Mouse (Mus musculus) small intestine, adult 2 months (tissue): Measurements from ENCODE around the gene Stat6. TPM values are rescaled to one million over a fixed set of nuclear protein-coding genes. Genes with fewer than 3 reads are reported as not detected.
"Not testable (repeated sequence)": the region's sequence is repeated elsewhere in the genome, so short reads cannot be mapped to it uniquely, and the experiment has no call there.

ENCODE experiments used
- H3K27ac ChIP-seq: fragments of 200-500 bp; 2 replicates; pipeline ENCODE4 v1.5.1; 2012; ENCODE audit warnings: low read depth, low read length, control low read depth, inconsistent platforms; ENCODE audit not compliant: insufficient read depth
- H3K27me3 ChIP-seq: fragments of 200-500 bp; 2 replicates; pipeline ENCODE4 v1.6.1; 2012; ENCODE audit warnings: mild to moderate bottlenecking, moderate library complexity, low read length, inconsistent platforms; ENCODE audit not compliant: control insufficient read depth, insufficient read depth
- H3K36me3 ChIP-seq: fragments of 200-500 bp; 2 replicates; pipeline ENCODE4 v1.6.1; 2012; ENCODE audit warnings: mild to moderate bottlenecking, low read length, control low read depth, inconsistent platforms; ENCODE audit not compliant: control insufficient read depth, insufficient read depth
- H3K4me1 ChIP-seq: fragments of 200-500 bp; 2 replicates; pipeline ENCODE4 v1.6.1; 2012; ENCODE audit warnings: low read length, inconsistent platforms, mixed read lengths; ENCODE audit not compliant: control insufficient read depth, insufficient read depth, insufficient read length
- H3K4me3 ChIP-seq: fragments of 200-500 bp; 2 replicates; pipeline ENCODE4 v1.5.1; 2012; ENCODE audit warnings: low read depth, mild to moderate bottlenecking, control low read depth, inconsistent platforms, low read length, moderate library complexity
- CTCF ChIP-seq: fragments of 200-500 bp; IDR thresholded peaks from 2 replicates; pipeline ENCODE4 v1.5.1; 2012; ENCODE audit warnings: low read depth, mild to moderate bottlenecking, control low read depth, inconsistent platforms, low read length, moderate library complexity, mixed read lengths; ENCODE audit not compliant: insufficient replicate concordance, insufficient read length; ENCODE audit errors: extremely low read depth
- POLR2A ChIP-seq: fragments of 200-500 bp; IDR thresholded peaks from 2 replicates; pipeline ENCODE4 v1.6.1; 2012; ENCODE audit warnings: low read depth, mild to moderate bottlenecking, control low read depth, inconsistent platforms, low read length, moderate library complexity
- WGBS: fragments of 180-500 bp; shearing (Covaris S2); methylation state at CpG from one replicate; pipeline ENCODE4 v1.1.7; 2018; 5-methylcytosine and 5-hydroxymethylcytosine counted together
- polyA plus RNA-seq: library from polyadenylated mRNA; depleted of rRNA; stranded (reverse); fragments of >200 nt; gene quantifications from 2 replicates; pipeline ENCODE4 v1.2.3, GENCODE M21; 2012

The Stat6 gene
- polyA plus RNA-seq, 1 experiment, result 101 TPM

GRCm38 (mm10) chr10:127654970-127655579 lies 12.3 kb downstream of the Stat6 start:
- Histone ChIP-seq H3K27ac (peak overlapping the region; percentile 21; the same call in 1 of the 2 replicates), H3K4me3 (no peak overlapping the region), H3K4me1 (peaks cover 25% of the 10 kb centered on the region), H3K36me3 (peaks cover 75% of the 10 kb centered on the region), H3K27me3 (no peaks in the 10 kb centered on the region)
- WGBS, result 74% methylated on average over 16 of the region's 16 CpGs
- no peak for TF ChIP-seq CTCF
- TF ChIP-seq POLR2A, result no peak

GRCm38 (mm10) chr10:127657617-127658016 lies 14.8 kb downstream of the Stat6 start:
- WGBS, result 59% methylated on average over 6 of the region's 6 CpGs
- H3K4me3 ChIP-seq, H3K27me3 ChIP-seq: not testable (repeated sequence)
- H3K27ac ChIP-seq, result peak overlapping the region; percentile 62; the same call in 1 of the 2 replicates
- peaks cover 37% of the 10 kb centered on the region for H3K4me1 ChIP-seq
- H3K36me3 ChIP-seq, result peaks cover 56% of the 10 kb centered on the region

- TF ChIP-seq CTCF, result no peak
- no peak for TF ChIP-seq POLR2A
- H3K4me3 ChIP-seq, result peak overlapping the region; percentile 62
- no peaks in the 10 kb centered on the region for H3K27me3 ChIP-seq
- peak overlapping the region; percentile 65 for H3K27ac ChIP-seq
- peaks cover 42% of the 10 kb centered on the region for H3K4me1 ChIP-seq
- 21% methylated on average over 6 of the region's 6 CpGs for WGBS
- peaks cover 53% of the 10 kb centered on the region for H3K36me3 ChIP-seq
Measured at GRCm38 (mm10) chr10:127658076-127658475, 15.3 kb downstream of the Stat6 start.

- TF ChIP-seq POLR2A (no peak; the same call in 1 of the 2 replicates), CTCF (no peak)
- H3K36me3 ChIP-seq, result peaks cover 51% of the 10 kb centered on the region
- no peak overlapping the region for H3K4me3 ChIP-seq
- H3K27me3 ChIP-seq, result no peaks in the 10 kb centered on the region
- peaks cover 45% of the 10 kb centered on the region for H3K4me1 ChIP-seq
- 22% methylated on average over 1 of the region's 1 CpGs for WGBS
- H3K27ac ChIP-seq, result peak overlapping the region; percentile 60
Measured at GRCm38 (mm10) chr10:127659551-127659950, 16.8 kb downstream of the Stat6 start.

GRCm38 (mm10) chr10:127661291-127661914 lies 18.6 kb downstream of the Stat6 start:
- TF ChIP-seq CTCF (no peak), POLR2A (no peak)
- WGBS, result 13% methylated on average over 14 of the region's 14 CpGs
- H3K27me3 ChIP-seq, result no peaks in the 10 kb centered on the region
- H3K27ac ChIP-seq, result peak overlapping the region; percentile 91
- peaks cover 38% of the 10 kb centered on the region for H3K36me3 ChIP-seq
- H3K4me1 ChIP-seq, result peaks cover 44% of the 10 kb centered on the region
- H3K4me3 ChIP-seq, result peak overlapping the region; percentile 51

GRCm38 (mm10) chr10:127661915-127662663 lies 19.3 kb downstream of the Stat6 start:
- Histone ChIP-seq H3K36me3 (peaks cover 34% of the 10 kb centered on the region), H3K4me3 (peak overlapping the region; percentile 51), H3K27me3 (no peaks in the 10 kb centered on the region), H3K27ac (peak overlapping the region; percentile 91), H3K4me1 (peaks cover 40% of the 10 kb centered on the region)
- 2% methylated on average over 16 of the region's 16 CpGs for WGBS
- peak; percentile 42; the same call in 1 of the 2 replicates for TF ChIP-seq POLR2A
- TF ChIP-seq CTCF, result no peak

- Histone ChIP-seq H3K4me3 (peak overlapping the region; percentile 14; the same call in 1 of the 2 replicates), H3K27ac (peak overlapping the region; percentile 82), H3K27me3 (no peaks in the 10 kb centered on the region), H3K4me1 (peaks cover 36% of the 10 kb centered on the region), H3K36me3 (peaks cover 34% of the 10 kb centered on the region)
- 43% methylated on average over 19 of the region's 19 CpGs for WGBS
- no peak for TF ChIP-seq POLR2A
- no peak for TF ChIP-seq CTCF
Measured at GRCm38 (mm10) chr10:127662666-127663253, 20.0 kb downstream of the Stat6 start.
